Mouse (Mus musculus): ENCODE measurements around the gene Kifc3.

Kifc3 gene

DNA sequence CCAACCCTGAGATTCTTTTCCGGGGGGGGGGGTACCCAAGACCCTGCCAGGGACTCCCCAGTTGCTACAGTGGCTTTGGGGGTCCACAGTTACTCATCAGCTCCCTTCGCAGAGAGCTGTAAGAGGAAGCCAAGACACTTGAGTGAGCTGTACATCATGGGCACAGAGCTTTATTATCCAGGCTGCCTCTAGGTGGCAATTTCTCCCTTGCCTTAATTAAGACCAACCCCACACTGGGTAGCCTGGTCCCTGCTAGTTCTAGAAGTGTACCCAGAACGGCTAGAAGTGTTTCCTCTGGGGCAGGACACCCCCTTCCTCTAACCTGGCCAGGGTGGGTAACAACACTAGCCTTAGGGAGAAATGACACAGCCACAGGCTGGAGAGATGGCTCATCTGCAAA is 67.4 kb downstream of the Kifc3 start:
- DNase-seq (ENCODE audit: low spot score in 2 of 2): no peak

DNA sequence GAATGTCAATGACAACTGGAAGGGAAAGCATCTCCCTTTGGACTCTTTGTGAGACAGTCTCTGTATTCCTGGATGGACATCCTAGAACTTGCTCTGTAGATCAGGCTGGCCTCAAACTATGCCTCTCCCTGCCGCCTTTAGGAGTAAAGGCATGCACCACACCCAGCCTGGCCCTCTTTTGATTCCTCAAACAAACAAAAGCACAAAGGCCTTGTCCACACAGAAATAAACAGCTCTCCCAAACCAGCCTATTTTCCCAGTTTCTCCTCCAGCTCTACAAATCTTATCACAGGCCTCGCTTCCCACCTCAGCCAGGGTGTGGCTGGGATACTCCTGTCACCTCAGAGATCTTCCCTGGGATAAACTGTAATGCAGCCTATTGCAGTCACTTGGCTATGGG is 68.4 kb downstream of the Kifc3 start:
- DNase-seq (ENCODE audit: low spot score in 2 of 2): no peak

DNA sequence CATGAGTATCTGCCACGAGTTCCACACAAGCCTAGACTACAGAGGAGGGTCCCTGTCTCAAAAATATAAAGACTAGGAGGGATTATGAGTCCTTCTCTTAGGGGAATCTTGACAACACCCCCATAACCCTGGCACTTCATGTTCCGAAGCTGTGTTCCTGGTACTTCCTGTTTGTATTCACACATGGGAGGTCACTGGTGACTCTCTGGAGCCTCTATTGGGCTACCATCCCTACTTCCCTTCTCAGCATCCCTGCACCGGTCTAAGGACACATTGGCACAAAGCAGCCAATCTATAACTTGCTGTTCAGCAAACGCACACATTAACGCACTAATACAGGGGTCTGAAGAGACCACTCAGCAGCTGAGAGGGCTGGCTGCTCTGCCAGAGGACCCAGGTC is 70.6 kb downstream of the Kifc3 start:
- no peak for DNase-seq (ENCODE audit: low spot score in 2 of 2)

DNA sequence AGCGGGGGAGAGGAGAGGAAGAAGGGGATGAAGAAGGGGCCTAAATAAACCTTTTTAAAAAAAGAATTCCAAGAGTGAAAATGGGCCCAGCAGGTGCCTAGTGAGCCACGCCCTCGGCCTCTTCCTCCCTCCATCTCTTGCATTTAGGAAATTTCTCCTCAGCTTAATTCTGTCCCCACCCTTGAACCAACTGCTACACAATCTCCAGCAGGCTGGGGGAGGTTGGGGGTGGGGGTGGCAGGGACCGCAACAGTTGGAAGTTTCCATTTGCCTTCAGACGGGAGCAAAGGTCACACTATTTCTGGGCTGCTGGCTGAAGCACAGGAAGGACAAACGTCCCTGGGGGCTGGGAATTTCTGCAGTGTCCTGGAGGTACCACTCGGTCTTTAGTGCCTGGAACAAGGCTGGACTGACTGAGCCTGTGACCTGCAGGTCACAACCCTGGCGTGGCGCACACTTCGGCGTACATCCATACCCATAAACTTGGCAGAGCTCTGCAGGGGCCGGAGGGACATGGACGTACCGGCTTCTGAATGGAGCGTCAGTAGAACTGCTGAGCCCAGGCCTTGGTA is 71.6 kb downstream of the Kifc3 start:
- DNase-seq (ENCODE audit: low spot score in 2 of 2): no peak

DNA sequence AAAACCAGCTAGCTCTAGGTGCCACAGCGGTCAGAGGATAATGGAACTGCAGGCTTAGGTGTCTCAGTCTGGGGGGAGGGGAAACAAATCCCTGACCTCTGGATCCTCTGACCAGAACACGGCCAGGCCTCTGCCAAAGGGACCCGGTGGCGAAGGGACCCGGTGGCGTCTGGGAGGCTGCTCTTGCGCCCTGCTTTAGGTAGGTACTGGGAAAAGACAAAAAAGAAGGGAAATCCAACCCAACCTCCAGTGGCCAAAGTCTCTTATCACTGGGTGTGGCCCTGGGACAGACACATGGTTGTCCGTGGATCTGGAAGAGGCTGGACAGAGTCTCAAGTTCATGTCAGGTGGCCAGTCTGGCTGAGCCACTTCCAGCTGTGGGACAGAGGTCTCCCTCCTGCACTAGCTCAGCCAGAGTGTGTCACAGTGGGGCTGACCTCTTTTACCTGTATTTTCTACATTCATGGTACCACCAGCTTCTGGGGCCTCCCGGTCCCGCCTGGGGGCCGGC is 73.8 kb downstream of the Kifc3 start:
- no peak for DNase-seq (ENCODE audit: low spot score in 2 of 2)

DNA sequence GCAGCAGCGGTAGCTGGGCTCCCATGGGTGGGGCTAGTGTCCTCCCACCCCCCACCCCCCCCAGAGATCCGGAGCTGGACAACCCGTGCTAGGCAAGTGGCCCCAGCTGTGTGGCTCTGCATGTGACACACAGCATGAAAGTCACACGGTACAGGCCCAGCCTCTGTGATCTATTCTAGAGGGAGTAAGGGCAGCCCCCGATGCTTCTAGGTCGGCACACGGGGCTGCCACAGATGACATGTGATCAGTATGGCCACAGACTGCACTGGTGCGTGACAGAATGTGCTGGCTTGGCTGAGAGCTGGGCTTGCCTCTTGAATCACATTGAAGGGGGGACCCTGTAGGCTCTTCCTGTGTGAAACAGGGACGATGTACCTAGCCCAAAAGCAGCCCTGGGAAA is 75.0 kb downstream of the Kifc3 start:
- no peak for DNase-seq (ENCODE audit: low spot score in 2 of 2)

DNA sequence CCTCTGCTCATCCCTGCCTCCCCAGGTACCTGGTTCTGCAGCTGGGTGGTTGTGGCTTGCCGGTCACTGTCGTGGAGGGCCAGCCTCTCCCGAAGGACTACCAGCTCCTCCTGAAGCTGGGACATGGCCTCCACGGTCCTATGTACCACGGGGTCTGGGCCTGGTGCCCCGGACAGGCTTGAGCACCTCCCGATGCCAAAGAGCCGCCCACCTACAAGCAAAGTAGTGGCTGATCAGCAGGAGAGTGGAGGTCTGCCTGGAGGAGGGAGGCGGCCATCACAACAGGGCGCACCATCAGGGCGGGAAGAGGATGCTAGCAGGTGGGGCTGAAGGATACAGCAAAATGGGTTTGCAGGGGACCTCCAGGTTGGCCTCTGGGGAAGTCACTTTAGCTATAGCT is 76.1 kb downstream of the Kifc3 start:
- DNase-seq (ENCODE audit: low spot score in 2 of 2): no peak

DNA sequence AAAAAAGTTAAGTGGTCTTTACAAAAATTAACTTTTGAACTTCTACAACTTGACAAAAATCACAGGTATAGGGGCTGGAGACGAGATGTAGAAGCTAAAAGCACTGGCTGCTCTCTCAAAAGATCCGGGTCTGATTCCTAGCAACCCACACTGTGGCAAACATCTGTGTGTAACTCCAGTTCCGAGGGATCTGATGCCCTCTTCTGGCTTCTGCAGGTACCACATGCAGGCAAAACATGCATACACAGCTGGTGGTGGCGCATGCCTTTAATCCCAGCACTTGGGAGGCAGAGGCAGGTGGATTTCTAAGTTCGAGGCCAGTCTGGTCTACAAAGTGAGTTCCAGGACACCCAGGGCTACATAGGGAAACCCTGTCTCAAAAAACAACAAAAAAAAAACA is 79.2 kb downstream of the Kifc3 start:
- DNase-seq (ENCODE audit: low spot score in 2 of 2): no peak

DNA sequence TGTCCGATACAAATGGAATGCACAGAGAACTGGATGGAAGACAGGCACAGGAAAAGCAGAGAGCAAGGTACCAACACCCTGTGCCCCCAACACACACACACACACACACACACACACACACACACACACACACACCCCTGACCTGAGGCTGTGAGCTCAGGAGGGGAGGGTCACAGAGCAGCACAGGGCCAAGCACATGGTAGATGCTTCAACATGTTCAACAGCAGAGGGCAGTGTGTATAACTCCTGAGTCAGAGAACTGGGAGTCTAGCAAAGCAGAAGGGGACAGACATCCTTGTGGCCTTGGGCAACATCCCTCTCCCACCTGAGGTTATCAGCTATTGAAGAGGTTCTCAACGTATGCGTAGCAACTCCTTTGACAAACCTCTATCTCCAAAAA is 88.9 kb downstream of the Kifc3 start:
- DNase-seq (ENCODE audit: low spot score in 2 of 2): no peak

DNA sequence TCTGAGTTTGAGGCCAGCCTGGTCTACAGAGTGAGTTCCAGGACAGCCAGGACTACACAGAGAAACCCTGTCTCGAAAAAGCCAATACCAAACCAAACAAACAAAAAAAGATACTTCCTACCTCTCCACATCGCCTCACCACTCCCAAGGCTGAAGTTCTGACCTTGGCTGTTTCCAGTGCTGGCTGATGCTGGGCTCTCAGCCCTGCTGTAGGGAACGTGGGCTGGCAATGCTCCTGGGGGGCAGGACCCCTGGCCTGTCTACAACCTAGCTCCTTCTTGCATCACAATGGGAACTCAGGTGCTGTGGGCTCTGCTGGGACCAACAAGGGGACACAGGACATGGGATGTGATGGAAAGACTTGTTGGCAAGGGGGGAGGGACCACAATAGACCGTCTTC is 89.5 kb downstream of the Kifc3 start:
- no peak for DNase-seq (ENCODE audit: low spot score in 2 of 2)

DNA sequence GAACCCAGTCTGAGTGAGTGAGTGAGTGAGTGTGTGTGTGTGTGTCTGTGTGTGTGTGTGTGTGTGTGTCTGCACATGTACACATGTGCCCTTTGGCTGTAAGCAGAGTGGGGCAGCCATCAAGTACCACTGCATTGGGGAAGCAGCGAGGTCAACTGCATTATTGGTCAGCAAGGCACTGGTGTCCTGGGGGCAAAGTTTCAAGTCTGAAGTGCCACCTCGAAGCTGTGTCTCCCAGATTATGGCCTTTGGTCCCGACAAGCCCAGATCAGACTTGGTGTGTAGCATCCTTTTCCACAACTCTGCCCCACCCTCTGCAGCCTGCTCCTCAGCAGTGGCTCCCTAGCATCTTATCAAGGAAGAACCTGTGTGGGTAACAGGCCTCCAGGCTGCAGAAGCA is 90.0 kb downstream of the Kifc3 start:
- DNase-seq (ENCODE audit: low spot score in 2 of 2): no peak

DNA sequence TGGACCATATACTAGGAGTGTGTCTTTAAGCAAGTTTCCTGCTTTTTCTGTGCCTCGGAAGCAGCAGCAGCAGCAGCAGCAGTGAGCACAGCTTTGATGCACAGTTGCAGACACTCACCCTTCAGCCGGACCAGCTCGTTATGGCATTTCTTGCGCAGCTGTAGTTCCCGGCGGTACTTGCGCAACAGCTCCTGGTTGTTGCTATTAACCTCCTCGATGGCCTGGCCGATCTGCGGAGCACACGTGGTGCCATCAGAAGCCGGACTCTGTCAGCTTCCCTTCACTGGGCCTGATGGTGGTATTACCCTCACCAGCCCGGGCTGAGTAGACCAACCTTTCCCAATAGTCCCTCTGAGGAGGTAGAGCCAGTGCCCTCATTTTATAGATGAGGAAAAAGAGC is 95.3 kb downstream of the Kifc3 start:
- DNase-seq (ENCODE audit: low spot score in 2 of 2): no peak

DNA sequence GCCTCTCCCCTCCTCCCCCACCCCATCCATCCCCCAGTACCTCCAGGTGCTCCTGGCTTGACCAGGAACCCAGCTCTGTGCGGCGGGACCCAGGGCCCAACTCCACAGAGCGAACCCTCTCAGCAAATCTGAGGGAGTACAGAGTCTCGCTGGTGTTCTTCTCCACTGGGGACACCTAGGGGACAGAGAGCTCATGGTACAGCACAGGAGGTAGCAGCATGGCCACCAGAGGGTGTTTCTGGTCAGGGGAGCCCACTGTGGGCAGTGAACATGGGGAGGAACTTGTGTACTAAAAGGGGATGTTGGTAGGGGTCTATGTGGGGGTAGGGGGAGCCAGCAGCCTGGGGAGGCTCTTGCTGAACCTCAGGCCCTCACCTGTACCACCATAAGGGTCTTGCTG is 100.6 kb downstream of the Kifc3 start:
- no peak for DNase-seq (ENCODE audit: low spot score in 2 of 2)

DNA sequence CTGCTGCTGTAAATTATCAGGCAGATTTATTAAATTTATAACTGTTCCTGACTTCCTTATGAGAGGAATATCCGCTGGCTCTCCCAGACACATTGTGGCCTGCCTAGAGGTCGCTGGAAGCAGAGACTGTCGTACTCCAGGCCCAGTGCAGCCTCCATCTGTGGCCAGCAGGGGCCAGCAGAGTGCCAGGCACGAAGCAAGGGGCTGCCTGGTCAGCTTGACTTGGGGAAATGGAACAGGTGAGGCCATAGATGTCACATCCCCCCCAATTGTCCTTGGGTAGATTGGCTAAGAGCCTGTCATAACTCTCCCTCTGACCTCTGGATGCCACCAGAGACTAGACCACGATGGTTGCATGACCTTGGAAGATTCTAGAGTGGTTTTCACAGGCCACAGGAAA is 103.6 kb downstream of the Kifc3 start:
- DNase-seq (ENCODE audit: low spot score in 2 of 2): peak; percentile 67 to 68

DNA sequence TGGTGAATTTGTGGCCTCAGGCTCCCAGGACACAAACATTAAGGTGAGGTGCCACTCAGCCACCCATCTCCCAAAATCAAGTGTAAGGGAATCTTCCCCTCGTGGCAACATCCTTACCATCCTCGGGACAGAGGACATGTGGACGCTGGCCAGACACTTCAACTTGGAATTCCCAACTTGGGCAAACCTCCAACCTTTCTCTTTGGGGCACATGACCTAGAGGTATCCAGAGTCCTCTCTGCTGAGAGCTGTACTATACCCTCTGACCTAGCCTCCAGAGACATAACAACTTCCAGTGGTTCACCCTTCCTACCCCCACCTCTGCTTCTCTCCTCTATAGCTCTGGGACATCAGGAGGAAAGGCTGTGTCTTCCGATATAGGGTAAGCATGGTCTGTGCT is 109.0 kb downstream of the Kifc3 start:
- no peak for DNase-seq (ENCODE audit: low spot score in 2 of 2)

DNA sequence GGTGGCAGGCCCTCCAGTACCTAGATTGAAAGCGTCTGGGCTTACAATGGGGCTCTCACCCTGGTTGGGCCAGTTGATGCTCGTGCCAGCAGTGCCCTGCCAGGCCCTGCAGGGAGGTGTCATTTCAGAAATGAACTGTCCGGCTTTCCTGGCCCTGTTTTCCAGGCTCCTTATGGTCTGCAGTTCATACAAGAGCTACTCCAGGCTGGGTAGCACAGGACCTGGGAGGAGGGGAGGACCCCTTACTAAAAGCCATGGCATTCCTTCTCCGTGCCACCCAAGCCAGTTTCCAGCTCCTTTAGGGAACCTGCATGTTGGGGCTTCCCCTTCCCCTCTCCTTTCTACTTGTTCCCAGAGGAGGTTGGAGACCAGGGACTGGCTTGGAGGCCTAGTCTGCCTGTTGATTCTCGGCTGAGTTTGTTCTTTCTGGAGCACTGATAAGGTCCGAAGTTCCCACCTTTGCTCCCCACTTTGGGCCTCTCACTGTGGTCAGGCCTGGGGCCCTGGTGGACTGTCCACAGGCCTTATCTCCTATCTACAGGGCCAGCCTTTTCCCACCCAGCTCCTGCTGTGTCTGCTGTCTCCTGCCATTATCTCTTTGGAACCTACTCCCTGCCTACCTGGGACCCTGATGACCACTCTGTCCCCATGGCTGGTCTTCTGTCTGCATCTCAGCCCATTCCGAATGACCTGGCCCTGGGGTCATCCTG is 117.0 kb downstream of the Kifc3 start:
- no peak for DNase-seq (ENCODE audit: low spot score in 2 of 2)

DNA sequence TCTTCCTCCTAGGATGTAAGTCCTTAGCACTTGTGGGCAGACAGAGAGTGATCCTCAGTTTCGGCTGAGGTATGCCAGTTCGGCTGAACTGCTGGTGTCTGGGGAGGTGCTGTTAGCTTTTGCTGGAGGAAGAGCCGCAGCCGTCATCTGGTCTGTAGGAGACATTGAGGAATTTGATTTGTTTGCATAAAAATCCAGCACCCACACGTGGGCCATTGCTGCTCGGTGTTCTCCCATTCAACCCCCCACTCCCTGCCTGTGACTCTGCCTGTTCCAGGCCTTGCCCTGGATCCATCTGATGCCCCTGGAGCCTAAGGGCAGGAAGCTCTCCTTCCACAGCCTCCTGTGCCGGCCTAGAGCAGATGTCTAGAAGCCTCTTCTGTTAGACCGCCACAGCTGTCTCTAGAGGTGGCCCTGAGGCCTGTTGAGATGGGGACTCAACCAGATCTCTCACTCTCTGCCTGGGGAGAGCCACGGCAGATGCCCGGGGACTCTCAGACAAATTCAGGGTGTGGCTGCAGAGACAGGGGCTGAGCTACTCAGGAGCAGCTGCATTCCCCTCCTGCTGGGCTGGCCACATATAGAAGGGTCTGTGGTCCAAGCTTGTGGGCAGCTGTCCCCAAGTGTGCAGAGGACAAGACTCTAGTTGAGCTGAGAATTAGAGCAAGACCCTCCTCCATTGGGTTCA is 117.7 kb downstream of the Kifc3 start:
- DNase-seq (ENCODE audit: low spot score in 2 of 2): no peak

DNA sequence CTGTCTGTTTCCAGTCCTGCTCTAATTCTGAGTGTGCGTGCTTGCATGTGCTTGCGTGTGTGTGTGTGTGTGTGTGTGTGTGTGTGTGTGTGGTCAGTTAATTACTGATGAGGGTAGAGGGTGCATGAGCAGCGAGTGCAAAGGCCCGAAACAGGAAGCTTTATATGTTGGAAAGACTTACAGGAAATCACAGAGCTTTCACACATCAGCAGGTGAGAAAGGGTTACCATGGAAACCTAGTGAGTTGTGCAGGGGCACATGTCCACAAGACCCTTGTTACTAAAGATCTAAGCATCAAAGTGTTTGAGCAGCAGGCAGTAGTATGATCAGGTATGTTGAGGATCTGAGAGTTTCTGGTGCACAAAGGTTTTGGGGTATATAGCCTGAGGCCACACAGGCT is 118.4 kb downstream of the Kifc3 start:
- no peak for DNase-seq (ENCODE audit: low spot score in 2 of 2)

DNA sequence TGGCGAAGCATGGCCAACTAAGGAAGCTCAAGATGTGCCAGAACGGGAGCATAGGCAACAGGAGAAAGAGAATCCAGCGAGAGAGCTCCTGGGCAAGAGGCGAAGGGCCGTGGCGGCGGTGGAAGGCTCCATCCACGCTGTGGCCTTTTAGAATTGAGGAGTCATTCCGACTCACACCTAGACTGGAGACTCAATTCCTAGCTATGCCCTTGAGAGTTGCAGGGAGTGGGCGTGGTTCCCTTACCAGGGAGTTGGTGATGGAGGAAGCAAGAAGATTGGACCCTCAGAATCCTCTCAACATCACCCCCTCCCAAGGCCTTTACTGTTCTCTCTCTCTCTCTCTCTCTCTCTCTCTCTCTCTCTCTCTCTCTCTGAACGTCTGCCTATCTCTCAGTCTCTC is 121.0 kb downstream of the Kifc3 start:
- DNase-seq (ENCODE audit: low spot score in 2 of 2): no peak

DNA sequence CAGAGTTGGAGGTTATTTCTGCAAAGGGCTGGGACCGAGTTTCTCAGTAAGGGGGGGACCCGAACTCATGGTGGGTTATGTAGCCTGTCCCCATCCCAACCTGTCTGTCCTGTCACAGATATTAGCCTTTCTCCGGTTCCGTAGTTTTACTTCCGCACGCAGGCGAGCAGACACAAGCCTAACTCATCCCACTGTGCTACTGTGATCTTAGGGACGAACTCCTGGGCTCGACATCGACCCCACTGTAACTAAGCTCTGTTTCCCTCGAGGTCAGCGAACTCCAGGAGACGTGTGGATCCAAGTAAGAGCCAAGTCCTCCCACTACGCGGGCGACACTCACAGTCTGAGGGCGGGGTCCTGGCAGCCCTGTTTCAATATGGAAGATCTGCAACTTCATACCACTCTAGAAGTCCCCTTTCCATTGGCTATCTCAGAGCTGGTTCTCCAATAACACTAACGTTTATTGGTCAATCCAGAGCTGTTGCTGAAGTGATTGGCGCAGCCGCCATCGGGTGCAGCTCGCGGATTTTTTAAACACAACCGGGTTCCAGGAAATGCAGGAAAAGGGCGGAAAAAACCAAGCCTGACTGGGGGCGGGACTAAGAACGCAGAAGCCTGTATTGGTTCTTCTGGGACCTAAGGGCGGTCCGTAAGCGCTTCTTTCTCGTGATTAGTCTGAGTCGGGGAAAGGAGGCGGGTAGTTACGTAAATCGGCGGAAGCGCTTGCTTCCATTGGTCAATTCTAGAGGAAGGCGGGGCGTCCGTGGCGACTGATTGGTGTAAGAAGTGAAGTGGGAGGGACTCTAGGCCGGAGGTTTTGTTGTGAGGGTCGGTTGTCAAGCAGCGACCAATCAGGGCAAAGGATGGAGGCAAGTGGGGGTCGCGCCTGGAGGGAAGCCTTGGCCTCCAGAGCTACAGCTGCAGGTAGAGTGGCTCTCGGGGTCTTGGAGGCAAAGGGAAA is 122.0 kb downstream of the Kifc3 start, which contains the start of gene Katnb1:
TSS of gene Katnb1 (plus strand) at position 806 of the 961 bp plus-strand sequence.
- peak; percentile 98 to 99 for DNase-seq (ENCODE audit: low spot score in 2 of 2)

DNA sequence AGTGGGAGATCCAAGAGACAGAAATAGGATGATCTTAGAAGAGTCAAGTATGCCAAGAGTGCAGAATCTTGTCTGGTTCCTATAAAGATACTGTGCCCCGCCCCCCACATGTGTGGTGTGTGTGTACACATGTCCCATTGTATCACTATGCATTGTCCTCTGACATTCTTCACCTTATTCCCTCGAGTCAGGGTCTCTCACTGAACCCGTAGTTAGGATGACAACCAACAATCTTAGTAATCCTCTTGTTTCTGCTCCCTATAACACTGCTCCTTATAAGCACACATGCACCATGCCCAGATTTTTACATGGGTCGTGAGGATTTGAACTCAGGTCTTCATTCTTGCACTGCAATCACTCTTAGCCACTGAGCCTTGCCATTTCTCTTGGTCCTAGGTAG is 123.3 kb downstream of the Kifc3 start:
- no peak for DNase-seq (ENCODE audit: low spot score in 2 of 2)

DNA sequence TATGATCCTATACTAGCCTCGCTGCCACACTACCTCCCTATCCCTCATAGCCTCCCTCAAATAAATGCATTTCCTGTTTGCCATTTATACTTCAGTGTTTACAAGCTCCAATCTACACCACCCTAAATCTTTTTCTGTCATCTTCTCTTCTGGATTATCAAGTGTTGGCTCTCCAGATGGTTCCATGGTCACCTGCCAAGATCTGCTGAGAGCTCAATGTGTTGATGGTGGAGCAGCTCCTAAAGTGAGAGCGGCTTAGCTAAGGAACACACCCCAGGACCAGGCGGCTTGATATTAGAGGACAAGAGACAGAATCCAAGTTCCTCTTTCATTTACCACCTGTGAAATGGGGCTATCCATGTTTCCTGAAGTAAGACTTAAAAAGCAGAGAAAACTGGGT is 124.6 kb downstream of the Kifc3 start:
- DNase-seq (ENCODE audit: low spot score in 2 of 2): no peak

Data from frontal cortex, postnatal 36 days (tissue).